Mouse (Mus musculus) CD8-positive naive resting alpha-beta T cell, adult 2 months (primary cell): ENCODE data around the gene Efna5.

ENCODE experiments used
- DNase-seq, 2 experiments: peaks; one replicate each; pipeline ENCODE4 v3.0.0; 2022; ENCODE audit warnings: low read depth in 2 of 2, low spot score in 2 of 2

The Efna5 gene

DNA sequence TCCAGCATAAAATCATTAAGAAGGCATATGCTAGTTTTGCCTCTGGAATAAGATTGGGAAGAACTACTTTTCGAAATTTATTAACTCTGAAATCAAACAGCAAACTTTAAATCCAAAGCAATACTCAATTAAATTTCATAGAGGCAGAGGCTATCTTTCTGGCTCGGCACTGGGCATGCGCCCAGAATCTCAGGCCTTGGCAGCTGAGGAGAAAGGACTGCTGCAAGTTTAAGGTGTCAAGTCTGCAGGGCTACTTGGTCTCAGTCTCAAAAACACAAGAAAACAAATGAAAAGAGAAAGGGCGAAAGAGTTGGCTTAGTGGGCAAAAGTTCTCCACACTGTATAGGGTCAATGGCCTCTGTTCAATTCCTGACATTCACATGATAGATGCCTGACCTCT, 258.6 kb downstream of the Efna5 start:
- DNase-seq: no peak

DNA sequence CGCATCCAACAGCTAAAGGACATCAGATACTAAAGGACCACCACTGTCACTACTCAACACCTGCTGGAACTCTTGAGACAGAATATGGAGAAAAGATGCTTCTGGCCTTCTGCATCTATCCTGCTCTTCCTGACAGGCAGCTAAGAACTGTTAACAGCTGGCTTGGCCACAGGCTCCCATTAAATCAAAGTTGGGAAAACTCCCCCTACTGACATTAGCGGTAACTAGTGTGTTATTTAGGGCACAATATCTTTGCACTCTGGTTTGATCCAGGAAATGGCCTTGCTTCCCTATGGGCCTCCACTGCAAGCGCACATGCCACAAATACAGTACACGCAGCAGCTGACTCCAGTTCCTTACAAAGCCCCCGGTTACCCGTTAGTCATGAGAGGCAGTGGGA, 266.0 kb downstream of the Efna5 start:
- no peak for DNase-seq

DNA sequence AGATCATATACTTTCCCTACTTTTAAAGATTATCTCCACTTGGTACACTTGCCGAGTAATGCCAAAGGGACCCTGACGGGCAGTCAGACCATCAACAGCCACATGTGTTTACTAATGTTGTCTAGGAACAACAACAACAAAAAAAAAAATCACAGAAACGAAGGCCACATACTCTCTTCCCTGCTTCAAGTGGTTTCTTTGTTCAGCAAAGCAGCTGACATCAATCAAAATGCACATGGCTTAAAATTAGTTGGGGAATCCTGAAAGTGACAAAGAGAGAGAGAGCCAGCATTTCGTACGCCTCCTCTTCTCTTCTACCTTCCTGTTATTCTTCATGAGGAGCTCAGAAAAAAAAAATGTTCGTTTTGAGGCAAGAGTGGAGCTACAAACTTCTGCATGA, 266.4 kb downstream of the Efna5 start:
- no peak for DNase-seq

DNA sequence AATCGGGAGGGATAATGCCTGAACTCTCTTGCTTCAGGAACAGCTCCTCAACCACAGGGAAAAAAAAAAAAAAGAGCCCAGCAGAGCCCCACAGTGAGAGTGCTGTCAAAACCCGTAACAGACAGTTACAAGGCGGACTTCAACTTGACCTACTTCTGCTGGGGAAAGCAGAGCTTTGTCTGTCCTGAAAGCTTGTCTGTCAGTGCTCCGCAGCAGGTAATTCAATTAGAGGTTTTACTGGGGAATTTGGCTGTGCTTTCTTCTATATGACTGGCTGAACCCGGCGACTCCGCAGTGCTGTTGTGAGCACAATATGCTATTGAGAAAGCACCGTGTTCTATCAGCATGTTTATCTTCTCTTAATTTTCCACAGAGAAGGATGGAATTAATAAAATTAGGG, 266.9 kb downstream of the Efna5 start:
- no peak for DNase-seq

DNA sequence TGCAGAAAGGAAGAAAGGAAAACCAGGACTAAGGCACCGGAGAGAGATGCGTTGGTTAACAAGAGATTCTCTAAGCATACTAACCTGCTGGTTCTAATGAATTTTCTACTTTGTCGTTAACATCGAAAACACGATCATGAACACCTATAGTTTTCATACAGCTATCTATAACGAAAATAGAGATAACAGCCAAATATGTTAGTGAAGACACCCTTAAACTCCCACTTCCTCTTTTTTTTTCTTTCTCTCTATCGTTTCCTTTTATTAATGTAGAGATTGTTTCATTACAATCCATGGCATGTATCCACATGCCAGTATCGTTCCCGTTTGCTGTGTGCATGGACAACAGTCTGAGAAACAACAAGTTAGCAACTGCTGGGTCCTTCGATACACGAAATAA, 267.9 kb downstream of the Efna5 start:
- no peak for DNase-seq

DNA sequence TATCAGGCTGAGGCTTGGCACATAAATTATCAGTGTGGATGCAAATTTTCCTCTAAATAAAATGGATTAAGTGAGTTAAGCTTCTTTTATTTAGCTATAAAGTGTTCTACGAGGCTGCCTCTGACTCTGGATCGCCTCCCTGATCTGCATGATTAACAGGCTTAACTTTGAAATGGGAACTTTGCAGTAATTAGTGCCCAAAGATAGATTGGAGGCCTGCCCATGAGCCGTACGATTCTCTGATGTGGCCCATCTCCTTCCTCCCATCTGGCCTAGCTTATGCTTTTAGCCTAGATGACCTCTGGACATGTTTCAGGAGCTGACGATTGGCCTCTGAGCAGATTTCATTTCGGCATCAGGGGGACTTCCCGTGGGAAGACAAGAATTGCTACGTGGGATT, 273.0 kb downstream of the Efna5 start:
- DNase-seq: no peak

DNA sequence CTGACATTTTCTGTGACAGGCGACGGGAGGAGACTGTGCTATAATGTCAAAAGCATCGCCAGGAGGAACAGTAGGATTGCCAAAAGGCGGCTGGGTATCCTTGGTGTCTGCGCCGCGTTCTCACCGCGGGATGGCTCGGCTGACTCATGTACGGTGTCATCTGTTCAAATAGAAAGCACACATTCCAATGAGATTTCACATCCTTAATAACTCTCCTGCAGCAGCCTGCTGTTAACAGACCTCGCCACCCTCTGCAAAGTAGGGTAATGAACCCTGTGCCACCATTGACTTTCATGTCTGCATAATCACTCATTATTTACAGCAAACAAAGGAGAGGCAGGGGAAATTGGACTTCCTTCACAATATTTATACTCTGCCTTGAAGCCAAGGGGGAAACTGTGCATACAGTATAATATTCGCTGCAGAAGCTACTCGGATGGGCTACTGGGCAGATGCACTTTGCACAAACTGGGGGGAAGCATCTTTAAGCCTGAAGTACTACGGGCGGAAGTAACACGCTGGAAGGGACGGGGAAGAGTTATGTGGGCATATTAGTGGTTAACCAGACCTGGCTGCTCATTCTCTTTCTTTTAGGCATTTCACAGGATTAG, 273.7 kb downstream of the Efna5 start:
- DNase-seq: no peak

DNA sequence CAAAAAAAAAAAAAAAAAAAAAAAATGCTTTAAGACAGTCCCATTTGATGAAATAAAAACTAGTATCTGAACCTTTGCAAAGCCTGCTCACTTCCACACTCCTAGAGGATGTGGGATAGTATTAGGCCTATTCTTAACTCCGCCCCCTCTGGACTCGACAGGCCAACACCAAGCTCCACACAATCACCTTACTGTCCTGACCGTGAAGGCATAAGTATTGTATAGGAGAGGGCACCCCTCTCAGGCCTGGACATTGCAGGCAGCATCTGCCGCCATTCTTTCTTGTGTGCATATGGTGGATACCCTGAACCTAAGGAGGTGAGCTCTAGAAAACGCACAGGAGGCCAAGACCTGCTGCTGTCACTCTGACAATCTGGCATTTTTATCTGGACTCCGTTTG, 274.4 kb downstream of the Efna5 start:
- DNase-seq: no peak

DNA sequence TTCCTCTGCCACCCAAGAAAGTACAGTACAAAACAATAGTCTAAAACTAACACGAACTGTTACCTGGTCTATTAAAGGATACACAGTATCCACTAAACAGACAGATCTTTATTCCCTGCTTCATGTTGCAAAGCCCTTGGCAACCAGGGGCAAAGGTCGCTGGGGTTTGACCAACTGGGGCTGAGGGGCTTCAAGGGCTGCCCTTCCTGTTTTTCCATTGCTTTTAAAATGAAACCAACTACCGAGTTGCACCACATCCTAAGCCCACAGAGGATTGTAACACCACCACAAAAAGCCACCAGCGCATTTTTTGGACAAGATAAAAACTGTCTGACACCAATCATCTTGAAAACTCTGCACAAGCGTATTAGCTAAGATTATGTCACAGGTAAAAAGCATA, 276.8 kb downstream of the Efna5 start:
- no peak for DNase-seq

DNA sequence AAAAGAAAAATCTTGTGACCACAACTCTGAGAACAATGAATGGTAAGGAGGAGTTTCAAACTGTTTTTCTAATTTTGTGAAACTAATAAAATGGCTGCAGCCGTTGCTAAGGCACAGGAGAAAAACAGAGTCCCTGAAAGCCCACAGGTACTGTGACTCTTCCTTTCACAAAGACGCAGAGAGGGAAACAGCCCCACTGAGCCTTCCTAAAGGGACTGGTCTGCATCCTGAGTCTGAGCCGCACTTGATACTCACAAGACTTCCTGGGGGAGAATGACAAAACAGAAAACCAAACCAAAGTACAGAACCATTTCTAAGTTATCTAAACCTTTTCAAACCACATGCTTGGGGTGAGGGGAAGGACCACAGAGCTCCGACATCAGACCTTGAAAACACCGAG, 277.5 kb downstream of the Efna5 start:
- no peak for DNase-seq

DNA sequence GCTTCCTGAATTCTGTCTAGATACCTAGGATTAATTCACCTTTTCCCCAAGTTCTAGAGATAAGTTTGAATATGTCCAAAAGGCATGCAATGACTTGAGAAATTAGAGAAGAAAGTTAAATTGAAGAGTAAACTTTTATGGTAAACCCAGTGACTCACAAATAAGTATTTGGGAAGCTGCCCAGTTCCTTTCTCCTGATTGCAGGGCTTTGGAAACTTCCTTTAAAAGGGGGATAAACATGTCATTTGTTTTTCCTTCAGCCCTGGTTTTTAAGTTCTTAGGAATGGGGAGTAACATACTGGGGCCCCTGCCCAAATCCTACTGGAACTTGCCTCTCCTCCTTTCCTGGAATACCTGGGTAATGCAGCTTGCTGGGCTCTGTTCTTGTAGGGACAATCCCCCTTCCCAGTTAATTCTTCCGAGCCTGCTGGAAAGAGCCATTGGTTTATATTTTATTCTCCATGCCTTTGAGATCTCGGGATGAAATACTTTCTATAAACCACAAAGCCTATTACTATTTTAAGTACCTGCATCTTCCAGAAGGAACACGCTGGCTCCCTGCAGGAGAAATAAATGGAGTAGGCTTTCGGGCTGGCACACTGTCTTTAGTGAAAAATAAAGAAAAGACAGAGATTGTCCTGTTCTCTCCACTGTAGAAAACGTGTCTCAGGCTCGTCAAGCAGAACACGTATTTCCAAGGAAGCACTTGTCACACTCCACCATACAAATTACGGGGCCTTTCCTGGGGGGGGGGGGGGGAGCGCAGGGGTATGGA, 282.2 kb downstream of the Efna5 start:
- DNase-seq: no peak

DNA sequence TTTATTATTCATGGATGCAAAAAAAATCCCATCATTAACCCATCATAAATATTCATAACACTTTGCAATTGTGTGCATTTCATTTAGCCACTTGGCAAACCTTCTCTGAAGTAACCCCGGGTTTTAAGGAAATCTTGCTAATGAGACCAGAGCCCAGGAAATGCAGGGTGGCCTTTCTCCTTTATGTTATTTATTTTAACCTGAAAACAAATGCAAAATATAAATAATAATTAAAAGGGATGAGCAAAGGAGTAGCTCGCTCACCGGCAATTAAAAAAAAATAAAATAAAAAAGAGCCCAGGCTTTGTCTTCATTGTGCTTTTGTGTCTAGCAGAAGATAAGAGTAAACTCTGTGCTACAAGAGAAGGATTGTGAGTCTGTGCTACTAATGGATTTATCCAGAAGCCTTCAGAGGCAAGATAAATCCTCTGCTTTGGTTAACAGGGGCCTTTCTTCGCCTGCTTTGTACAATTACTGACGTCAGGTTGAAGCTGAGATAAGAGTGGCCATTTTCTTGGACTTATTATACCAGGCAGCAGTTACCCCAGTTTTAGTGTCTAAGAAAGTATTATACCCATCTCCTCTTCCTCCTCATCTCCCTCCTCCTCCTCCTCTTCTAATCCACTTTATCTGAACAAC, 288.6 kb downstream of the Efna5 start:
- DNase-seq: no peak

DNA sequence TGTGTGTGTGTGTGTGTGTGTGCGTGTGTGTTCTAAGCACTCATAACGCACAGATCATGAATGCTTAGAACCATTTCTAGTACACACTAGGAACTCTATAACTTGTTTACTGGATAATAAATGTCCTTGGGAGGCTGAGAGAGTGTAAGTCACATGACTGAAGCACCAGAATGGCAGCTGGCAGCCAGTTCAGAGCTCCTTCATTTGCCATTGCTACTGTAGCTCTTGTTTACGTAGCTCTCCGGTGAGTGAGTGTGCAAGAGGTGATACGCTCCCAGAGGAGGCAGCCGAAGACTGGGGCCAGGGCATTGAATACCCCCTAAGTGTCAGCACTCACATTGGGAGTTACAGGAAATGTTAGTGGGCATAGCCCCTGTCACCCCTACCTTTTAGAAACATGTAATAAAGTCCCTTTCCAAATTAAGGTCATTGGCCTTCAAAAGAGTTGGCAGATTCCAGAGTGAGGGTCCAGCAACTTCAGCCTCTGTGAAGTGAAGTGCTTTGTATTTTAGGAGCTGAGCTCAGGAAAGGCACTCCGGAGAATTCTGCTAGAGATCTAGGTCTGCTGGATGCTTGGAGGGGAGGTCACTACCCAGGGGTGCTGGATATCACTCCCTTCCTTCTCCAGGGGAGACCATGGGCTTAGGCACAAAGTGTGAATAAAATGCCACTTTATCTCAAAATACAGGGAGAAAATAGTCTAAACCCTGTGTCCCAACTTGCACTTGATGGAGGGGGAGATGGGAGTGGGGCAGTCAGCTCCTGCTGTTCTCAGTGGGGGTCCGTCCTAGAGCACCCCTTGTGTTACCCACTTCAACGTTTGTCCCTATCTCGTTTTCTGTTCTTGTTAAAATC, 289.3 kb downstream of the Efna5 start:
- DNase-seq: no peak

DNA sequence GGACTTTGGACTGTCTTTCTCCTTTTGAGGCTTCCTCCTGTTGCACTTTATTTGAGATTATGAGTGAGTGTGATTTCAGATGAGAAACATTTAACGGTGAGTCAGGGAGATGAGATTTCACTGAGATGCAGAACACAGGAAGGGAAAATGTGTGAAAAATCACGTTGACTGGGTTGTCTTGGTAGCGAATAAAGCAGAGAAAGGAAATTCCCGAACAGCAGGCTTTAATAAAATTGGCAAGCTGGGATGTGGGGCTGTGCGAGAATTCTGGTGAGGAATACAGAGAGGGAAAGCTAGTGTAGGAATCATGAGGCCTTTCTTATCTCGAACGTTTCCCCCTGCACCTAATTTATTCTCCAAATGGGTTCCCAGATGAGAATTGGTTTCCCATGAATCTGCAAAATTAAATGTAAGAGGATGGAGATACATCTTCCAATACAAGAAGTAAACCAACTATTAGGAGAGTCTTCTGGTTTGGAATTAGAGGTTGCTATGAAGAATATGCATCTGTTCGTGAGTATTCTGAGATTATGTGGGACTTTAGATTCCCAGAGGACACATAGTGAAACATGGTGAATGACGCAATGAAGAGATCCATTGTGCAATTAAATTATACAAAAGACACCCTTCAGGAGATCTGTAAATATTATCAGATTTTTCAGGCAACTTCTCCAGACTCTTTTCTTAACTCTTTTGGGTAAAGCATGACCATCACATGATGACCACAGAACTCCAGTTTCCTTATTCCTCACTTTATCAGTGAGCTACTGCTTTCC, 290.2 kb downstream of the Efna5 start:
- DNase-seq: no peak

DNA sequence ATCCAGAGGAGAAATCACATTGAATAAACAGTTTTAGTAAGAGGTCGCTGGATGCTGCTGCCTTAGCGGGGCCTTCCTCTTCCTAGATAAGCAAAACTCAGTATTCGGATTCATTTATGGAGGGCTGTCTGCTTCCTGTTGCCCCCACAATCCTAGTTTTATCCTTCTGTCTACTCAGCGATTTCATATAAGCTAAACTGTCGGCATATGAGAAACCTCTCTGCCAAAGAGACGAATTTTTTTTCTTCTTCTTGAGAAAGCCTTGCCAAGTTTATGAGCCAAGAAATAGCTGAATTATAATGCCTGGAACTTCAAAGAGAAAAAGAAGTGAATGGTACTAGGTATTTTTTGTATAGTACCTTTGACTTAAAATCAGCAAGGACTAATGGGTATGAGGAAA, 301.0 kb downstream of the Efna5 start:
- no peak for DNase-seq

DNA sequence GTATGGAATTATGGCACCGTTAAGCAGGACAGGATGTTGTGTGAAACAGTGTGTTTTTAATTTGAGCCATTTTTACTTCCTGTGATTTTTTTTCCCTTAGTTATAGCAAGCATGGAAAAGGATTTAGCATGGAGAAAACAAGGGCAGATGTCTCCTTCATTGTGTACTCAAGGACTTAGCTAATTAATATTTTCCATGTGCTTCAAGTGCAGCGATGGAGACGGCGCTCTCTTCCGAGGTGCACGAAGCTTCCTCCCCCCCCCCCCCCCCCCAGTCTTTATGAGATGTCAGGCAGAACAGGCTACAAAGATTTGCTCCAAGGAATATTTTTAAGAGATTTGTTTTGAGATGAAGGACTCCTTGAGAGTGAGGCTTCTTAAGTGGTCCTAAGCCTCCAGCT, 301.5 kb downstream of the Efna5 start:
- no peak for DNase-seq

DNA sequence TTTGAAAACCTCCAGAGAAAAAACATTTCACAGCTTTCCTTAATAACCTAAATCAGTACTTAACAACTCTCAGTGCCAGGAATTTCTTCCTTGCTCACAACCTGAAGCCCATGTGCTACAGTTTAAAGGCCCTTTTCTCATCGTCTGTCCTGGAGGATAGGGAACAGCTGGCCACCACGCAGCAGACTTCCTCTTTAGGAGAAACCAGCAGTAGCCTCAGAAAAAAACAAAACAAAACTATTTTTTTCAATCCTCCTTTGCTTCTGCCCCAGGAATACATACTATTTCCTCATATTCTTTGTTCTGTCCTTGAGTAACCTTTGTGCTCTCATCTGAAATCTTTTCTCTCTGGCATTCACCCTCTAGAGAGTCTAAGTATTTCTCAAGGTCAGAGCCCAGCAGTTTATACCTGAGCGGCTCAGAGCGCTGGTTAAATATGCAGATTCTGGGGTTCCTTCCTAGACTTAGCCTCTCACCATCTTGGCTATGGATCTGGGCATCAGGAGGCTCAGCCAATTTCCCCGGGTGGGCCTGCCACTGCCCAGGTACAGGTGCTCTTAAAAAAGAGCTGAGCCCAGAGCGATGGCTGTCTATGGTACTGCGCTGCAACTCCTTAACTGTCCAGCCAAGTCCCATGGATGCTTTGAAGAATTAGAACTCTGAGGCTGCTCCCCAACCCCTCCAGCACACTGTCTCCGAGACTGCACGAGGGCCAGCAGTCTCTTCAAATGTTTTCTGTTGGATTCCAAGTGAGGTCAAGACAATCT, 306.4 kb downstream of the Efna5 start:
- DNase-seq: no peak

DNA sequence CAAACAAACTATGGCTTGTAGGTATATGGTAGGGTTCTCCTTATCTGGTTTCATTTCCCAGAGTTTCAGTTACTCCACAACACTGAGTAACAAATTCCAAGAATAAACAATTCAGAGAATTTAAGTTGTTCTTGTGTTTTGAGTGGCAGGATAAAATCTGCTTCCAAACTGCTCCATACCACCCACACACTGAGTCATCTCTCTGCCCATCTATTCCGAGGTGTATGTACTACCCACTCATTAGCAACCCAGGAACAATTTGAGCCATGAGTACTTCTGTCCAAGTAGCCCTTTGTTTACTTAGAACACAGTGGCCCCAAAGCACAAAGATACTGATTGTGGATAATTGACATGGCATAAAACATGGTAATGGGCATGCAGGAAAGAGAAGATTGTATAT, 311.0 kb downstream of the Efna5 start:
- no peak for DNase-seq

DNA sequence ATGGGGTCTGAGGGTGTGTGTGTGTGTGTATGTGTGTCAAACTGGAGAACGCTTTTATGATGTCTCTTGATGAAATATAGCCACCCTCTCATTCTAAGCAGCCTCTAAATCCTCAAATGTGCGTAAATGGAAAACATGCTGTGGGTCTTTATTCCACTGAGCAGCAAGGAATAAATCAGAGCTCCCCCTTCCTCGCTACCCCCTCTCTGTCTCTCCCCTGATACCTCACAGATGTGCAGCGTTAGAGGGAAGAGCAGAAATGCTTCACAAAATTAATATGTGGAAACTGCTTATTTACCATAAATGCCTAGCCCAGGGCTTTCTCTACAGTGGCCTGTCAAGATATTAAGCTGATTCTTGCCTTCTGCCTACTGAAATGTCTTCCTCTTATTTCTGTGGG, 313.1 kb downstream of the Efna5 start:
- DNase-seq: no peak

DNA sequence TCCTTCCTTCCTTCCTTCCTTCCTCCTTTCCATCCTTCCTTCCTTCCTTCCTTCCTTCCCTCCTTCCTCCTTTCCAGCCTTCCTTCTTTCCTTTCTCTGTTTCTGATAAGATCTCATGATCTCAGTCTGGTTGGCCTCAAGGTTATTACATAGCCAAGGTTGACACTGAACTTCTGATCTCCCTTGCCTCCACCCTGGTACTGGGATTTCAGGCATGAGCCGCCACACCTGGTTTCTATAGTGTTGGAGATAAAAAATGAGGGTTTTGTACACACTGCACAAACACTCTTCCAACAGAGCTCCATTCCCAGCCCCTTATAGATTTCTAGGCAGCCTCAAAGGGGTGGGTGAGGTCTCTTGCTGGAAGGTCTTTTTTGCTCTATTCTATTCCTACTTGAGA, 315.5 kb downstream of the Efna5 start:
- no peak for DNase-seq
